Mouse (Mus musculus) kidney, embryonic 16.5 days (tissue): ENCODE data around the gene Rhoq. TPM values are rescaled to one million over a fixed set of nuclear protein-coding genes. Genes with fewer than 3 reads are reported as not detected.

Experiments used
- ATAC-seq: fragments of 200-750 bp; cut with Nextera tagmentation; 2 replicates; pipeline ENCODE4 v1.8.0; 2017; ENCODE audit warnings: moderate TSS enrichment; ENCODE audit not compliant: low FRiP score, low TSS enrichment
- H3K27ac ChIP-seq: fragments of 300-500 bp; sonication (generic); 2 replicates; pipeline ENCODE4 v1.5.1; 2014; ENCODE audit warnings: low read length
- H3K27me3 ChIP-seq: fragments of 300-500 bp; sonication (generic); 2 replicates; pipeline ENCODE4 v1.6.1; 2014; ENCODE audit warnings: low read length, control low read depth, mixed read lengths; ENCODE audit not compliant: insufficient read depth
- H3K36me3 ChIP-seq: fragments of 300-500 bp; sonication (generic); 2 replicates; pipeline ENCODE4 v1.6.1; 2014; ENCODE audit warnings: low read length, control low read depth, mixed read lengths; ENCODE audit not compliant: insufficient read depth
- H3K4me1 ChIP-seq: fragments of 300-500 bp; sonication (generic); 2 replicates; pipeline ENCODE4 v1.6.1; 2014; ENCODE audit warnings: low read length, control low read depth, mixed read lengths; ENCODE audit not compliant: insufficient read depth
- H3K4me2 ChIP-seq: fragments of 300-500 bp; sonication (generic); replicated peaks from 2 replicates; pipeline ENCODE4 v1.6.1; 2014; ENCODE audit warnings: low read depth, low read length
- H3K4me3 ChIP-seq: fragments of 300-500 bp; sonication (generic); 2 replicates; pipeline ENCODE4 v1.5.1; 2014; ENCODE audit warnings: mild to moderate bottlenecking, low read length
- H3K9ac ChIP-seq: fragments of 300-500 bp; sonication (generic); replicated peaks from 2 replicates; pipeline ENCODE4 v1.6.1; 2014; ENCODE audit warnings: low read length
- H3K9me3 ChIP-seq: fragments of 300-500 bp; sonication (generic); 2 replicates; pipeline ENCODE4 v1.6.1; 2016; ENCODE audit warnings: low read length, control low read depth
- WGBS: fragments of 180-500 bp; shearing (Covaris S2); extraction: QIAGEN DNeasy Blood & Tissue Kit; methylation state at CpG from one replicate; pipeline ENCODE4 v1.1.7; 2014; 5-methylcytosine and 5-hydroxymethylcytosine counted together
- polyA plus RNA-seq: library from polyadenylated mRNA; unstranded; fragments of >200 nt; fragmentation: Nextera tagmentation; extraction: Ambion mirVana; gene quantifications from 2 replicates; pipeline ENCODE4 v1.2.1, GENCODE M21; 2015

Gene Rhoq
- polyA plus RNA-seq, 1 experiment from 2014 or later: 14.0 TPM

- 100% methylated on average over 2 of the region's 2 CpGs for WGBS
- Histone ChIP-seq H3K4me1 (peaks cover 11% of the 10 kb centered on the region), H3K4me3 (no peak overlapping the region), H3K9me3 (no peaks in the 10 kb centered on the region), H3K27ac (no peak overlapping the region), H3K36me3 (0 out of 2 replicates have a peak, but pooled peaks cover 7% of the 10 kb centered on the region), H3K4me2 (no peak overlapping the region), H3K27me3 (no peaks in the 10 kb centered on the region), H3K9ac (no peak overlapping the region)
- no peak for ATAC-seq
Measured at GRCm38 (mm10) chr17:86981701-86982100, 18.8 kb downstream of the Rhoq start.

GRCm38 (mm10) chr17:86982497-86982896 is 19.6 kb downstream of the Rhoq start:
- 57% methylated on average over 9 of the region's 9 CpGs for WGBS

GRCm38 (mm10) chr17:86986449-86987138 is 23.7 kb downstream of the Rhoq start:
- H3K4me1 ChIP-seq: peaks cover 18% of the 10 kb centered on the region
- H3K9ac ChIP-seq: no peak overlapping the region
- peak overlapping the region; percentile 11 for H3K4me2 ChIP-seq
- 0 out of 2 replicates have a peak, but pooled peaks have one; percentile 14 for ATAC-seq
- H3K9me3 ChIP-seq: no peaks in the 10 kb centered on the region
- H3K36me3 ChIP-seq: no peaks in the 10 kb centered on the region
- no peaks in the 10 kb centered on the region for H3K27me3 ChIP-seq
- H3K27ac ChIP-seq: no peak overlapping the region; the same call in 1 of the 2 replicates
- 40% methylated on average over 17 of the region's 17 CpGs for WGBS
- no peak overlapping the region for H3K4me3 ChIP-seq

More at GRCm38 (mm10) chr17:86982497-86982896, 19.6 kb downstream of the Rhoq start:
- Histone ChIP-seq H3K9ac (no peak overlapping the region), H3K4me3 (no peak overlapping the region), H3K9me3 (no peaks in the 10 kb centered on the region), H3K4me1 (peaks cover 18% of the 10 kb centered on the region), H3K27me3 (no peaks in the 10 kb centered on the region), H3K4me2 (no peak overlapping the region), H3K36me3 (0 out of 2 replicates have a peak, but pooled peaks cover 7% of the 10 kb centered on the region), H3K27ac (no peak overlapping the region)
- peak; percentile 19; the same call in 1 of the 2 replicates for ATAC-seq

GRCm38 (mm10) chr17:86988161-86988560 is 25.3 kb downstream of the Rhoq start:
- Histone ChIP-seq H3K27me3 (no peaks in the 10 kb centered on the region), H3K4me1 (peaks cover 14% of the 10 kb centered on the region), H3K27ac (no peak overlapping the region), H3K36me3 (no peaks in the 10 kb centered on the region), H3K4me3 (no peak overlapping the region), H3K9ac (no peak overlapping the region), H3K4me2 (no peak overlapping the region), H3K9me3 (no peaks in the 10 kb centered on the region)
- no peak for ATAC-seq
- 87% methylated on average over 5 of the region's 5 CpGs for WGBS

- 58% methylated on average over 6 of the region's 6 CpGs for WGBS
- no peak overlapping the region for H3K4me2 ChIP-seq
- H3K4me1 ChIP-seq: peaks cover 14% of the 10 kb centered on the region
- no peak overlapping the region for H3K4me3 ChIP-seq
- H3K27ac ChIP-seq: no peak overlapping the region
- no peak overlapping the region for H3K9ac ChIP-seq
- H3K36me3 ChIP-seq: no peaks in the 10 kb centered on the region
- ATAC-seq: no peak
- no peaks in the 10 kb centered on the region for H3K27me3 ChIP-seq
- H3K9me3 ChIP-seq: no peaks in the 10 kb centered on the region
Measured at GRCm38 (mm10) chr17:86988601-86989184, 25.8 kb downstream of the Rhoq start.

- H3K9ac ChIP-seq: no peak overlapping the region
- WGBS: 86% methylated on average over 8 of the region's 8 CpGs
- H3K4me2 ChIP-seq: no peak overlapping the region
- H3K36me3 ChIP-seq: peaks cover 3% of the 10 kb centered on the region; the same call in 1 of the 2 replicates
- no peaks in the 10 kb centered on the region for H3K27me3 ChIP-seq
- H3K27ac ChIP-seq: no peak overlapping the region
- ATAC-seq: no peak
- H3K4me3 ChIP-seq: no peak overlapping the region
- H3K4me1 ChIP-seq: peaks cover 10% of the 10 kb centered on the region
- no peaks in the 10 kb centered on the region for H3K9me3 ChIP-seq
Measured at GRCm38 (mm10) chr17:86991306-86991705, 28.4 kb downstream of the Rhoq start.

GRCm38 (mm10) chr17:86997323-86997722 is 34.4 kb downstream of the Rhoq start:
- Histone ChIP-seq H3K36me3 (peaks cover 17% of the 10 kb centered on the region; the same call in 1 of the 2 replicates), H3K4me1 (no peaks in the 10 kb centered on the region), H3K9me3 (no peaks in the 10 kb centered on the region), H3K27me3 (no peaks in the 10 kb centered on the region), H3K4me2 (no peak overlapping the region), H3K4me3 (no peak overlapping the region), H3K9ac (no peak overlapping the region), H3K27ac (no peak overlapping the region)
- no peak for ATAC-seq
- WGBS: 88% methylated on average over 6 of the region's 6 CpGs

GRCm38 (mm10) chr17:87008950-87009349 is 46.1 kb downstream of the Rhoq start:
- peaks cover 12% of the 10 kb centered on the region; the same call in 1 of the 2 replicates for H3K36me3 ChIP-seq
- no peak overlapping the region for H3K4me2 ChIP-seq
- ATAC-seq: no peak
- no peaks in the 10 kb centered on the region for H3K27me3 ChIP-seq
- H3K4me1 ChIP-seq: no peaks in the 10 kb centered on the region
- H3K9ac ChIP-seq: no peak overlapping the region
- no peak overlapping the region for H3K4me3 ChIP-seq
- no peak overlapping the region for H3K27ac ChIP-seq
- H3K9me3 ChIP-seq: no peaks in the 10 kb centered on the region; the same call in 1 of the 2 replicates
- 93% methylated on average over 3 of the region's 3 CpGs for WGBS

- H3K4me3 ChIP-seq: no peak overlapping the region
- 80% methylated on average over 13 of the region's 13 CpGs for WGBS
- H3K4me1 ChIP-seq: no peaks in the 10 kb centered on the region
- no peak overlapping the region for H3K4me2 ChIP-seq
- H3K27ac ChIP-seq: no peak overlapping the region
- ATAC-seq: no peak
- no peak overlapping the region for H3K9ac ChIP-seq
- H3K9me3 ChIP-seq: no peaks in the 10 kb centered on the region; the same call in 1 of the 2 replicates
- H3K27me3 ChIP-seq: no peaks in the 10 kb centered on the region
- H3K36me3 ChIP-seq: peaks cover 18% of the 10 kb centered on the region; the same call in 1 of the 2 replicates
Measured at GRCm38 (mm10) chr17:87011301-87012019, 48.6 kb downstream of the Rhoq start.
